Mouse (Mus musculus): ENCODE measurements at regions not wholly inside any gene's neighbourhood (a gene's known extent, or its start where the extent isn't known, plus 50 kb on each side); places are given as distances from the start of the nearest gene placed in this dataset.

DNA sequence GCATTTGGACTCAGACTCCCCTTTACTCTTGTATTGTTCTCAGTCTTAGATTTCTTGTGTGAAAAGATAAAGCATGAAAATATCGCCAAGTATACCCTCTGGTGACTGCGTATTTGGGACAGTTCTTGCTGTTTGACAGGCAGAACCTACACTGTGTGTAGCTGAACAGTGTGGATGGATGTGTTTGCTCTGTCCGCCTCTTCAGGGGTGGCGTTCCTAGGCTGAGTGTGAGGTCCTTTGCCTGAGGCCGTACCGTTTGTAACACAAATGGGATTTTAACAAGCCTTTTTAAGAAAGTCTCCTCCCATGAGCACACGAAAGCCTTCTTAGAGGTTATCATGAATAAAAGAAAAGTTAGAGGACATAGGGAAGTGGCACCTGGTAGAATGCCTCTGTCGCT lies 153.3 kb upstream of the Dnajc19 start:
- DNase-seq (ENCODE audit: low spot score in 2 of 2), result no peak

- no peak for DNase-seq (ENCODE audit: low spot score in 2 of 2)
Observed at GRCm38 (mm10) chr3:34232329-34233250, 151.5 kb upstream of the Dnajc19 start.

- peak in 1 of 2 experiments; percentile 15 for DNase-seq (ENCODE audit: low spot score in 2 of 2)
Observed at GRCm38 (mm10) chr3:34231593-34232328, 150.6 kb upstream of the Dnajc19 start.

- no peak for DNase-seq (ENCODE audit: low spot score in 2 of 2)
Observed at GRCm38 (mm10) chr3:34222291-34222690, 141.2 kb upstream of the Dnajc19 start.

GRCm38 (mm10) chr3:34219741-34220310 lies 138.7 kb upstream of the Dnajc19 start:
- DNase-seq (ENCODE audit: low spot score in 2 of 2), result no peak

DNA sequence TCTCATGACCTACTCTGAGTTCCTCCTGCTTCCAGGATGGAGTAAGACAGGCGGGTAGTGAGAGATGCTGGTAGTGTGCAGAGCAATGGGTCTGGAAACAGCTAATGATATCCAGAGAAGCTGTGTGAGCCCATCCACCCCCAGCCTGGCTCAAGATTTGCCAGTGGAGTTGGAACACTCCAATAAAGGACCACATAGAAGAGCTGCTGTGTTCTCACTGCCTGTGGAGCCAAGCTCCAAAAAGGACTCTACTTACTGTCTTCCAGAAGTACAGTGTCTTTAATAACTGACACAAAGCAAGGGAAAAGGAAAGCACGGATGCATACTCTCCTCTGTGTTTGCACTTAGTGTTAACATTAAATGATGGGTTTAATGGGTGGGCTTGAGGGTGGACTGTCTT lies 138.0 kb upstream of the Dnajc19 start:
- no peak for DNase-seq (ENCODE audit: low spot score in 2 of 2)

DNA sequence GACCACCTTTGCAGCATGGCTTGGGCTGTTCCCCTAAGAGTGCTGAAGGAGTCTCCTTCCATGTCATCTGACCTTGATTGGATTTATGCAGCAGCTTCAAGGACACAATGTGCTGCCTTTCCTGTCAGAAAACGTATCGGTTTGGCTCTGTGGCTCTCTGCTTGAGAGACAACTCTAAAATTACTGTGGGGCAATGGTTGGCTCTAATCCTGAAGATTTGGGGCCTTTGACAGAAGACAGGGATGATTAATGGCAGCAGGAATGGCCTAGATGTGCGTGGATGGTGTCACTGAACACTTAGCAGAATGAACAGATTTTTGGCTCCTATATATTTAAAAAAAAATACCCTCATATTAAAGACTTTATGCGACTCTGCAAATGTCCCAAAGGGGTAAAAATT lies 136.8 kb upstream of the Dnajc19 start:
- no peak for DNase-seq (ENCODE audit: low spot score in 2 of 2)

DNA sequence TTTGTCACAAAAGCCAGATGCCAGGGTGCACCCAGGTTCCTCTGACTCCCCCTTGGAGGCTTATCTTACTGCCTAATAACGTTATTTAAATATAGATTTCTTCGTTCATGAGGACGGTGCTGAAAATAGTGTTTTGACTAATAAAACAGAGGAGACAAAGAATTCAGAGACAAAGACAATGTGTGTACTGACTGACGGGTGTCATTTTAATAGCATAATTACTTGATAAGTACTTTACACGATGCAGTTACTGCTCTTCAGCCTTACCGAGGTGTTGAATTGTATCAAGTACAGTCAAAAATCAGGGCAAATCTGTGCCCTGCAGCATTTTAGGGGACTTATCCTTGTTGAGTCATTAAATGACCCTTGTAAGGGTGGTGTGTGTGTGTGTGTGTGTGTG lies 133.1 kb upstream of the Dnajc19 start:
- DNase-seq (ENCODE audit: low spot score in 2 of 2), result no peak

GRCm38 (mm10) chr3:34206454-34206853 lies 125.3 kb upstream of the Dnajc19 start:
- no peak for DNase-seq (ENCODE audit: low spot score in 2 of 2)

- peak; percentile 28 to 56 for DNase-seq (ENCODE audit: low spot score in 2 of 2)
Observed at GRCm38 (mm10) chr3:34198228-34198627, 117.1 kb upstream of the Dnajc19 start.

DNA sequence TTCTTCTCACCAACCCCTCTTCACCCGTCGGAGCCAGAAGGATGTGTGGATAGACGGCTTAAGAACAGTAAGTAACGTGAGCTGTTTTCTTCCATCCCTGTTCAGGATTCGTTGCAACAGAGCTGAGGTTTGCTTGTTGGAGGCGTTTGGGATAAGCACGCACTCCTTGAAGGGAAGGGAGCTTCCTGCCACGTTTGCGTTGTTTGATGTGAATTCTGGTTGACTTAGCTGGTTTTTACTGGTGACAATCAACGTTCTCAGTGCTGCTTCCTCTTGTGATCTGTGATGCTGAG lies 116.0 kb upstream of the Dnajc19 start:
- no peak for DNase-seq (ENCODE audit: low spot score in 2 of 2)

- no peak for DNase-seq (ENCODE audit: low spot score in 2 of 2)
Observed at GRCm38 (mm10) chr3:34196451-34197162, 115.5 kb upstream of the Dnajc19 start.

DNA sequence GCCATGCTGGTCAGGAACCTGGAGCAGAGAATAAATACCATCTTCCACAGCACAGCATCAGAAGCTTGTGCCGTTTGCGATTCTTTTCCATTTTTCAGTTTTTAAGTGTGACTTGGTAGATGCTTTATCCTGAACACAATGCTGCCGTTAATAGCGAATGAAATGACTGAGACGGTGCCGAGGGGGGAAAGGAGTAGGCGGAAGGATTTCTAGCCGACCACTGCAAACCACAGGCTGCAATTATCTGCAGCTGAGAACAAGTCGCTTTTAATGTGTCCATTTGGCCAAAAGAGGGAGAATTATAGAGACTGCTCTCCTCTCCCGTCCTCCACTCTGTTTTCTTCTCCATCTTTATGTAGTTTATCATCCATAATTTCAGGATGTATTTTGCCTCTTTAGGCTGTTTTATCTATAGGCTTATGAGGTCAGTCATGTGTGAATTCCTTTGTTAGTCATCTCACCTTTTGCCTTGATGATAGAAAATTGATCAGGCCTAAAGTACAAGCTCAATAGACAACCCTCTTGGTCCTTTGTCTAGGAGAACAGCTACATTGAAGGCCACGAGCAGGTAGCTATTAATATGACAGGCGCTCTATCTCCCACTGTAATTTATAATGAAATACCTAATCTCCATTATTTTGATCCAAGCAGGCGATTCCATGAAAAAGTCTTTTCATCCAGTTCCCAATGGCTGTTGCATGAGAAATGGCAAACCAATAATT lies 114.8 kb upstream of the Dnajc19 start:
- no peak for DNase-seq (ENCODE audit: low spot score in 2 of 2)

- no peak for DNase-seq (ENCODE audit: low spot score in 2 of 2)
Observed at GRCm38 (mm10) chr3:34173416-34174097, 92.4 kb upstream of the Dnajc19 start.

GRCm38 (mm10) chr3:34172899-34173298 lies 91.8 kb upstream of the Dnajc19 start:
- DNase-seq (ENCODE audit: low spot score in 2 of 2), result no peak

- DNase-seq (ENCODE audit: low spot score in 2 of 2), result no peak
Observed at GRCm38 (mm10) chr3:34171893-34172292, 90.8 kb upstream of the Dnajc19 start.

GRCm38 (mm10) chr3:34168087-34168486 lies 87.0 kb upstream of the Dnajc19 start:
- DNase-seq (ENCODE audit: low spot score in 2 of 2), result no peak

GRCm38 (mm10) chr3:34150036-34150435 lies 68.9 kb upstream of the Dnajc19 start:
- no peak for DNase-seq (ENCODE audit: low spot score in 2 of 2)

DNA sequence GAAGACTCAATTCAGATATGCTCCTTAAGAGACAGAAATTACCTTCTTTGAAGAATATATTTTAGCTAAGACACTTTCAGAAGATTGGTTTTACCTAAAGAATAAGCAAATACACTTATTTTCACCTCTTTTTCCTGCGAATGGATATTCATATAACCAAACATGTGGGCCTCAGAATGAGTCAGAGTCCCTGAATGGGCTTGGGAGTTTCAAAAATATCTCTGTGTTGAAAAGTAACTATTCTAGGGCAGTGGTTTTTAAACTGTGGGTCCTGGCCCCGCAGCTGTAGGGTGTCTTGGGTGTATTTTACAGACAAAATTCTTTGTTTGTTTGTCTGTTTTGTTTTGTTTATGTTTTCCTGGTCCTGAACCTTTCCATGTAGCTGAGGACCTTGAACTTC lies 62.5 kb upstream of the Dnajc19 start:
- no peak for DNase-seq (ENCODE audit: low spot score in 2 of 2)

DNA sequence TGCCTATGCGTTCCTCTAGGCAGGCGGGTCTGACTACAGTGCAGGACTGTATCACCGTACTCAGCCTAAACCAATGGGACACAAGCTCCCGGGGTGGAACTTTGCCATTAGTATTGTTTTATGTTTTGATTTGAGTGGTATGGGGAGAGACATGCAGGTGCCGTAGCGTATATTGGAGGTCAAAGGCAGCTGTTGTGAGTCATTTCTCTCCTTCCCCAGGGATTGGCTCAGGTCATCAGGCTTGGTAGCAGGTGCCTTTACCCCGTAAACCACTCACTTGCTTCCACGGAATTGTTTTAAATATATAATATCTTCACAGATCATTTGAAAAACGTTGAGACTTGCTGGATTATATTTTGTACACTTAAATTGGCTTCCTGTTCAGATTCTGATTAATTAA lies 58.1 kb upstream of the Dnajc19 start:
- DNase-seq (ENCODE audit: low spot score in 2 of 2), result no peak

GRCm38 (mm10) chr3:34137984-34138383 lies 56.9 kb upstream of the Dnajc19 start:
- DNase-seq (ENCODE audit: low spot score in 2 of 2), result no peak

All from cerebellum, postnatal 4 days (tissue).